Mouse (Mus musculus) CH12.LX (cell line): ENCODE results near the gene Nfat5. TPM values are rescaled to one million over a fixed set of nuclear protein-coding genes. Genes with fewer than 3 reads are reported as not detected.

Source experiments
- DNase-seq: peaks from one replicate; pipeline ENCODE4 v3.0.0-alpha.2; 2013; ENCODE audit errors: extremely low read depth
- H3K27ac ChIP-seq: 2 replicates; pipeline ENCODE4 v1.5.1; 2012; ENCODE audit warnings: low read depth, mild to moderate bottlenecking, control low read depth, moderate library complexity; ENCODE audit not compliant: insufficient read depth
- H3K27me3 ChIP-seq: replicated peaks from 2 replicates; pipeline ENCODE3; 2012; ENCODE audit warnings: inconsistent platforms
- H3K36me3 ChIP-seq, 2 experiments: replicated peaks in 1 of 2; 2 replicates each; pipeline versions ENCODE3 to v1.6.1; 2012; ENCODE audit warnings: inconsistent platforms in 1 of 2, low read length in 1 of 2, mild to moderate bottlenecking in 1 of 2, mixed read lengths in 1 of 2, moderate library complexity in 1 of 2; ENCODE audit not compliant: control insufficient read depth in 1 of 2, insufficient read depth in 1 of 2
- H3K4me1 ChIP-seq, 2 experiments: 2 replicates each; pipeline ENCODE4 v1.6.1; 2012; ENCODE audit warnings: inconsistent platforms in 1 of 2, moderate library complexity in 1 of 2; ENCODE audit not compliant: insufficient read depth in 2 of 2, control insufficient read depth in 1 of 2
- H3K4me2 ChIP-seq: 2 replicates; pipeline ENCODE4 v1.6.1; 2012; ENCODE audit warnings: low read depth, mild to moderate bottlenecking, control low read depth; ENCODE audit not compliant: poor library complexity, insufficient read depth, severe bottlenecking
- H3K4me3 ChIP-seq, 3 experiments: fragments of 150-350 bp in 1 of 3; sonication (generic) in 1 of 3; replicated peaks in 1 of 3; 2 replicates each; pipeline versions ENCODE3 to v1.5.1; 2011 to 2012; ENCODE audit warnings: low read depth in 2 of 3, low read length in 2 of 3, mild to moderate bottlenecking in 2 of 3, moderate library complexity in 2 of 3, control low read depth in 1 of 3, improper control_type of control experiment in 1 of 3, inconsistent platforms in 1 of 3, mixed read lengths in 1 of 3; ENCODE audit not compliant: poor library complexity in 1 of 3
- H3K79me2 ChIP-seq: replicated peaks from 2 replicates; pipeline ENCODE4 v1.6.1; 2012; ENCODE audit warnings: mild to moderate bottlenecking, moderate library complexity; ENCODE audit not compliant: control insufficient read depth, poor library complexity, insufficient read depth, severe bottlenecking; ENCODE audit errors: extremely low read depth
- H3K9ac ChIP-seq: 2 replicates; pipeline ENCODE4 v1.6.1; 2012; ENCODE audit warnings: low read depth, mild to moderate bottlenecking, control low read depth, moderate library complexity; ENCODE audit not compliant: insufficient read depth
- H3K9me3 ChIP-seq: replicated peaks from 2 replicates; pipeline ENCODE3; 2012; ENCODE audit warnings: low read length, inconsistent platforms, mixed read lengths
- BHLHE40 ChIP-seq: IDR thresholded peaks from 2 replicates; pipeline ENCODE4 v1.6.1; 2011; ENCODE audit warnings: mild to moderate bottlenecking, low read depth, low read length, improper control_type of control experiment
- CHD1 ChIP-seq: IDR thresholded peaks from 2 replicates; pipeline ENCODE4 v1.6.1; 2012; ENCODE audit warnings: low read depth, low read length, improper control_type of control experiment, inconsistent platforms
- CHD2 ChIP-seq: IDR thresholded peaks from 2 replicates; pipeline ENCODE4 v1.6.1; 2011; ENCODE audit warnings: low read length, improper control_type of control experiment
- CTCF ChIP-seq, 2 experiments: IDR thresholded peaks in 1 of 2; conservative IDR thresholded peaks in 1 of 2; 2 replicates each; pipeline ENCODE4 v1.5.1; 2011 to 2012; ENCODE audit warnings: low read depth in 2 of 2, low read length in 2 of 2, improper control_type of control experiment in 1 of 2, inconsistent platforms in 1 of 2, mild to moderate bottlenecking in 1 of 2, moderate library complexity in 1 of 2
- ELF1 ChIP-seq: IDR thresholded peaks from 2 replicates; pipeline ENCODE4 v1.6.1; 2014; ENCODE audit warnings: low read depth, mild to moderate bottlenecking, inconsistent platforms, low read length, improper control_type of control experiment
- EP300 ChIP-seq: IDR thresholded peaks from 2 replicates; pipeline ENCODE4 v1.6.1; 2011; ENCODE audit warnings: low read length, improper control_type of control experiment
- HCFC1 ChIP-seq: IDR thresholded peaks from 2 replicates; pipeline ENCODE4 v1.6.1; 2012; ENCODE audit warnings: low read depth, mild to moderate bottlenecking, inconsistent platforms, low read length, improper control_type of control experiment
- JUN ChIP-seq: IDR thresholded peaks from 2 replicates; pipeline ENCODE4 v1.6.1; 2011; ENCODE audit warnings: low read depth, mild to moderate bottlenecking, low read length, improper control_type of control experiment, moderate library complexity; ENCODE audit not compliant: insufficient read depth
- KAT2A ChIP-seq: IDR thresholded peaks from 2 replicates; pipeline ENCODE4 v1.6.1; 2012; ENCODE audit warnings: low read length, improper control_type of control experiment, inconsistent platforms; ENCODE audit not compliant: insufficient replicate concordance
- MAFK ChIP-seq: IDR thresholded peaks from 2 replicates; pipeline ENCODE4 v1.6.1; 2011; ENCODE audit warnings: low read length, improper control_type of control experiment; ENCODE audit not compliant: insufficient replicate concordance
- MAZ ChIP-seq: IDR thresholded peaks from 2 replicates; pipeline ENCODE4 v1.6.1; 2012; ENCODE audit warnings: low read depth, mild to moderate bottlenecking, inconsistent platforms, low read length, improper control_type of control experiment, moderate library complexity
- NELFE ChIP-seq: IDR thresholded peaks from 2 replicates; pipeline ENCODE4 v1.6.1; 2011; ENCODE audit warnings: low read depth, low read length, improper control_type of control experiment
- PAX5 ChIP-seq: IDR thresholded peaks from 2 replicates; pipeline ENCODE4 v1.6.1; 2012; ENCODE audit warnings: low read length, inconsistent platforms, mixed read lengths
- POLR2AphosphoS2 ChIP-seq: IDR thresholded peaks from 2 replicates; pipeline ENCODE4 v1.6.1; 2011; ENCODE audit warnings: low read depth, low read length, improper control_type of control experiment
- RAD21 ChIP-seq: IDR thresholded peaks from 2 replicates; pipeline ENCODE4 v1.6.1; 2011; ENCODE audit warnings: low read depth, mild to moderate bottlenecking, low read length, improper control_type of control experiment, moderate library complexity
- RCOR1 ChIP-seq: conservative IDR thresholded peaks from 2 replicates; pipeline ENCODE4 v1.6.1; 2012; ENCODE audit warnings: low read depth, mild to moderate bottlenecking, inconsistent platforms, low read length, improper control_type of control experiment
- SIN3A ChIP-seq: IDR thresholded peaks from 2 replicates; pipeline ENCODE4 v1.6.1; 2012; ENCODE audit warnings: low read length, improper control_type of control experiment, inconsistent platforms
- SMC3 ChIP-seq: IDR thresholded peaks from 2 replicates; pipeline ENCODE4 v1.6.1; 2011; ENCODE audit warnings: low read depth, low read length, improper control_type of control experiment
- TBP ChIP-seq: conservative IDR thresholded peaks from 2 replicates; pipeline ENCODE4 v1.6.1; 2011; ENCODE audit warnings: low read depth, low read length, improper control_type of control experiment
- TCF12 ChIP-seq: IDR thresholded peaks from 2 replicates; pipeline ENCODE4 v1.6.1; 2014; ENCODE audit warnings: low read depth, mild to moderate bottlenecking, inconsistent platforms, low read length, improper control_type of control experiment
- USF2 ChIP-seq: conservative IDR thresholded peaks from 2 replicates; pipeline ENCODE4 v1.6.1; 2011; ENCODE audit warnings: low read depth, low read length, improper control_type of control experiment
- ZMIZ1 ChIP-seq: IDR thresholded peaks from 2 replicates; pipeline ENCODE4 v1.6.1; 2012; ENCODE audit warnings: low read depth, mild to moderate bottlenecking, inconsistent platforms, low read length, improper control_type of control experiment
- dilution Hi-C: fragments of 300-500 bp; cut with MboI; formaldehyde crosslinking; loops from 2 replicates; pipeline ENCODE4 v1.14.3; 2020; ENCODE audit warnings: low sequenced_read_pairs; ENCODE audit not compliant: extremely low pct_unique_long_range_greater_than_20kb, extremely low pct_ligation_motif_present
- in situ Hi-C: fragments of 300-500 bp; cut with MboI; formaldehyde crosslinking; loops from 3 replicates; pipeline ENCODE4 v1.14.3; 2019; ENCODE audit warnings: low sequenced_read_pairs, low pct_ligation_motif_present, low pct_unique_long_range_greater_than_20kb, mixed read lengths
- polyA plus RNA-seq: library from polyadenylated mRNA; unstranded; fragments of >175 nt; gene quantifications from 2 replicates; pipeline ENCODE4 v1.2.1, GENCODE M21; 2012; ENCODE audit warnings: low read depth; ENCODE audit not compliant: insufficient read length
- total RNA-seq, 2 experiments: library from RNA; depleted of rRNA; stranded (reverse); fragments of 300-350 nt in 1 of 2; fragments of >200 nt in 1 of 2; gene quantifications; 2 replicates each; pipeline ENCODE4 v1.2.3; 2012 to 2014

Gene Nfat5
- total and polyA plus RNA-seq, 3 experiments: 13.2 to 36.2 (median 18.6) TPM

DNA sequence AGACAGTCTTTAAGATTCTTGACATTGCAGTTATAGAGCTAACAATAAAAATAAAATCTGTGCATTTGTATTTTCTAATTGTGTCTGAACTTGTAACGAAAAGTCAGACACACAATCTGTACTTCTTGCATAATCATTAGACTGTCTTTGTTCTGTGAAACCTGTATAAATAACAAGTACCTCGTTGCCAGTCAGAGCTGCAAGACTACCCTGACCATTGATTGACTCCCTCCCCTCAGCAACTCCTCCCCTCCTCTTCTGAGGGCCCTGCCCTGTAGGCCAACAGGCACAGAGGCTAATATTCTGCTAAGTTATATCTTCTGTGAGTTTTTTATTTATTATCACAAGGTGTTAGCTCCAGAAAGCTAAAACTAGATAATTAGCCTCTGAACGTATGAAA is 112.7 kb downstream of the Nfat5 start:
- Histone ChIP-seq H3K36me3 (peaks cover 14 to 40% of the 10 kb centered on the region in 2 experiments), H3K27me3 (no peaks in the 10 kb centered on the region), H3K9ac (no peak overlapping the region), H3K79me2 (no peaks in the 10 kb centered on the region), H3K4me3 (no peak overlapping the region), H3K27ac (no peak overlapping the region), H3K4me2 (no peak overlapping the region), H3K9me3 (no peaks in the 10 kb centered on the region), H3K4me1 (peaks cover 5 to 40% of the 10 kb centered on the region in 2 experiments; a peak in 2 of 4 replicates)
- in situ Hi-C loops (no loop called here), dilution Hi-C loops (no loop called here)
- DNase-seq: no peak
- TF ChIP-seq CTCF (conservative IDR thresholded peaks at IDR 0.05 in 1 of 2, IDR thresholded peaks at IDR 0.05 in 1 of 2; ENCODE audit: low read depth in 2 of 2, low read length in 2 of 2) (no peak), ELF1 (no peak), MAFK (no peak), ZMIZ1 (no peak), SIN3A (no peak), RCOR1 (no peak), PAX5 (no peak), EP300 (no peak), MAZ (no peak), CHD2 (no peak), TBP (no peak), JUN (no peak), USF2 (no peak), CHD1 (no peak), TCF12 (no peak)

- H3K79me2 ChIP-seq: no peaks in the 10 kb centered on the region
- H3K9ac ChIP-seq: no peak overlapping the region
- no peaks in the 10 kb centered on the region for H3K27me3 ChIP-seq
- dilution Hi-C loops: no loop called here
- no peak overlapping the region for H3K27ac ChIP-seq
- TF ChIP-seq BHLHE40: no peak
- no peak for TF ChIP-seq HCFC1
- TF ChIP-seq KAT2A: no peak
- no peak for TF ChIP-seq NELFE
- TF ChIP-seq JUN: no peak
- TF ChIP-seq SMC3: peak; percentile 53
- TF ChIP-seq POLR2AphosphoS2: 0 out of 2 replicates have a peak, but pooled peaks have one; percentile 49
- peak; percentile 56 to 72 for TF ChIP-seq CTCF (conservative IDR thresholded peaks at IDR 0.05 in 1 of 2, IDR thresholded peaks at IDR 0.05 in 1 of 2; ENCODE audit: low read depth in 2 of 2, low read length in 2 of 2)
- no peak for TF ChIP-seq TCF12
- peak; percentile 48 for TF ChIP-seq RAD21
- peaks cover 62 to 94% of the 10 kb centered on the region in 2 experiments for H3K36me3 ChIP-seq
- no peak overlapping the region for H3K4me3 ChIP-seq
- no peaks in the 10 kb centered on the region for H3K9me3 ChIP-seq
- peak; percentile 33 for DNase-seq
- in situ Hi-C loops: no loop called here
- no peak overlapping the region for H3K4me2 ChIP-seq
- no peaks in the 10 kb centered on the region for H3K4me1 ChIP-seq
Observed at GRCm38 (mm10) chr8:107411391-107411790, 118.1 kb downstream of the Nfat5 start.
